Mouse (Mus musculus) cortical plate, adult 2 months (tissue): Measurements from ENCODE around the gene Hoxc12.

Source experiments
- CTCF ChIP-seq: fragments of 200-500 bp; IDR thresholded peaks from 2 replicates; pipeline ENCODE4 v1.5.1; 2011; ENCODE audit warnings: mild to moderate bottlenecking, control low read depth, low read length; ENCODE audit not compliant: insufficient read depth; ENCODE audit errors: extremely low read depth
- POLR2A ChIP-seq: fragments of 200-500 bp; IDR thresholded peaks from 2 replicates; pipeline ENCODE4 v1.6.1; 2011; ENCODE audit warnings: mild to moderate bottlenecking, low read length, control low read depth; ENCODE audit not compliant: insufficient read depth; ENCODE audit errors: extremely low read depth

DNA sequence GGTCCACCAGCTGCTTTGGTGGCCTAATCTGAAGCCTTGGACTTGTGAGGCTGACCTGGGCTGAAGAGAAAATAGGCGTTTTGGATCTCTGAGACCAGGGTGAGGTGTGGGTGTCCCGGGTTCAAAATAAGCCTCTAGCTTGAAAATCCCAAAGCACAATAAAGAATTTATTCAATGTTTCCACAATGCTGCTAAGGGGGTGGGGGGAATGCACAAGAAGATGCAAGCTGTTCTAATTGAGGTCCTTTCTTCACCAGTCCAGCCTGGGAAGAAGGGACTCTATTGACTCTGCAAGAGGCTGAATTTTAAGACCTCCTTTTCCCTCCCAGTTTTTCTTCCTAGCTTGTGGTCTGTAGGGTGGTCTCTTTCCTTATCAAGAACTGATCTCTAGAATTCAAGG lies 14.3 kb downstream of the Hoxc12 start:
- no peak for TF ChIP-seq CTCF
- no peak for TF ChIP-seq POLR2A
